Mouse (Mus musculus) lung, postnatal 36 days (tissue): ENCODE results near the gene Scgb1b24.

Experiments
- DNase-seq: peaks from one replicate; pipeline ENCODE4 v3.0.0; 2022; ENCODE audit warnings: mixed read lengths

Scgb1b24 gene

GRCm38 (mm10) chr7:33743499-33743898, at the start of gene Scgb1b24:
Gene Scgb1b24 (plus strand): TSS chr7:33743799.
- no peak for DNase-seq

GRCm38 (mm10) chr7:33739212-33739611, 4.4 kb upstream of the Scgb1b24 start, which contains the start of gene Scgb2b24:
Gene Scgb2b24 (minus strand): TSS chr7:33739312.
- no peak for DNase-seq
